Mouse (Mus musculus) limb, embryonic 12.5 days (tissue): ENCODE data around the gene Dync1li1. TPM values are rescaled to one million over a fixed set of nuclear protein-coding genes. Genes with fewer than 3 reads are reported as not detected.
"Not testable (repeated sequence)": the region's sequence is repeated elsewhere in the genome, so short reads cannot be mapped to it uniquely, and the experiment has no call there.

Source experiments
- ATAC-seq: fragments of 200-750 bp; cut with Nextera tagmentation; 2 replicates; pipeline ENCODE4 v1.8.0; 2017; ENCODE audit warnings: low read depth, moderate TSS enrichment; ENCODE audit not compliant: insufficient number of reproducible peaks, insufficient read depth, low FRiP score, low TSS enrichment
- H3K27ac ChIP-seq: fragments of 300-500 bp; sonication (generic); 2 replicates; pipeline ENCODE4 v1.5.1; 2016; ENCODE audit warnings: mild to moderate bottlenecking, moderate library complexity
- H3K27me3 ChIP-seq: fragments of 300-500 bp; sonication (generic); 2 replicates; pipeline ENCODE4 v1.6.1; 2016; ENCODE audit warnings: mild to moderate bottlenecking, moderate library complexity
- H3K36me3 ChIP-seq: fragments of 300-500 bp; sonication (generic); 2 replicates; pipeline ENCODE4 v1.6.1; 2016; ENCODE audit warnings: mild to moderate bottlenecking, moderate library complexity
- H3K4me1 ChIP-seq: fragments of 300-500 bp; sonication (generic); replicated peaks from 2 replicates; pipeline ENCODE4 v1.6.1; 2016
- H3K4me2 ChIP-seq: fragments of 300-500 bp; sonication (generic); 2 replicates; pipeline ENCODE4 v1.6.1; 2016; ENCODE audit warnings: mild to moderate bottlenecking, moderate library complexity
- H3K4me3 ChIP-seq: fragments of 300-500 bp; sonication (generic); replicated peaks from 2 replicates; pipeline ENCODE4 v1.5.1; 2016; ENCODE audit warnings: mild to moderate bottlenecking
- H3K9ac ChIP-seq: fragments of 300-500 bp; sonication (generic); replicated peaks from 2 replicates; pipeline ENCODE4 v1.6.1; 2016; ENCODE audit warnings: mild to moderate bottlenecking, moderate library complexity
- H3K9me3 ChIP-seq: fragments of 300-500 bp; sonication (generic); 2 replicates; pipeline ENCODE4 v1.6.1; 2016; ENCODE audit warnings: mild to moderate bottlenecking, moderate library complexity
- WGBS: fragments of 180-500 bp; shearing (Covaris S2); methylation state at CpG from one replicate; pipeline ENCODE4 v1.1.7; 2016; 5-methylcytosine and 5-hydroxymethylcytosine counted together
- polyA plus RNA-seq: library from polyadenylated mRNA; unstranded; fragments of >200 nt; fragmentation: Nextera tagmentation; extraction: Ambion mirVana; gene quantifications from 2 replicates; pipeline ENCODE4 v1.2.1, GENCODE M21; 2016

Gene Dync1li1
- polyA plus RNA-seq, 1 experiment from 2014 or later: 77.4 TPM

- Histone ChIP-seq H3K27ac (no peak overlapping the region), H3K4me3 (no peak overlapping the region), H3K4me2 (no peak overlapping the region), H3K36me3 (no peaks in the 10 kb centered on the region), H3K9me3 (no peaks in the 10 kb centered on the region), H3K9ac (no peak overlapping the region), H3K27me3 (0 out of 2 replicates have a peak, but pooled peaks cover 3% of the 10 kb centered on the region), H3K4me1 (no peaks in the 10 kb centered on the region)
- WGBS: 89% methylated on average over 5 of the region's 5 CpGs
- ATAC-seq: no peak
Measured at GRCm38 (mm10) chr9:114678576-114678975, 10.0 kb upstream of the Dync1li1 start.

- H3K36me3 ChIP-seq: no peaks in the 10 kb centered on the region
- H3K4me1 ChIP-seq: no peaks in the 10 kb centered on the region
- H3K9ac ChIP-seq: no peak overlapping the region
- H3K4me3 ChIP-seq: no peak overlapping the region
- H3K9me3 ChIP-seq: no peaks in the 10 kb centered on the region
- no peak overlapping the region for H3K27ac ChIP-seq
- H3K27me3 ChIP-seq: no peaks in the 10 kb centered on the region
- no peak overlapping the region for H3K4me2 ChIP-seq
- 84% methylated on average over 5 of the region's 5 CpGs for WGBS
- no peak for ATAC-seq
Measured at GRCm38 (mm10) chr9:114679944-114680343, 8.6 kb upstream of the Dync1li1 start.

GRCm38 (mm10) chr9:114680531-114680930 is 8.1 kb upstream of the Dync1li1 start:
- no peak overlapping the region for H3K27ac ChIP-seq
- H3K27me3 ChIP-seq: no peaks in the 10 kb centered on the region
- no peak overlapping the region for H3K9ac ChIP-seq
- WGBS: 78% methylated on average over 6 of the region's 6 CpGs
- no peaks in the 10 kb centered on the region for H3K9me3 ChIP-seq
- no peaks in the 10 kb centered on the region for H3K4me1 ChIP-seq
- H3K4me3 ChIP-seq: no peak overlapping the region
- H3K36me3 ChIP-seq: no peaks in the 10 kb centered on the region
- H3K4me2 ChIP-seq: no peak overlapping the region
- ATAC-seq: no peak

DNA sequence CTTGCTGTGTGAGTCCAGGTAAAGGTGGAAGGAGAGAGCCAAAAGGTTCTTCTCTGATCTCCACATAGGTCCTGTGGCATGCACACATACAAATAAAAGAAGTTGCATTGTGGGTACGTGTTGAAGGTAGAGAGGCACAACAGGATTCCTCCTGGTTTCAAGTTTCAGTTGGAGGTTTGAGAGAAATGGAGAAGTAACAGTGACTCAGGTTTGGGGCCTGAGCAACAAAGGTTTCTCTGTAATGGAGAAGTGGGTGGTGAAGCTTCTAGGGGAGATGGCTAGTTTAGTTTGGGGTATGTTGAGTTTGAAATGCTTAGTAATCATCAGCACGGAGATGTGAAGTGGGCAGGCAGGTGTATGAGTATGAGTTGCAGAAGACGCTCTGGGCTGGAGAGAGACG is 6.4 kb upstream of the Dync1li1 start:
- Histone ChIP-seq H3K9me3 (no peaks in the 10 kb centered on the region), H3K4me3 (no peak overlapping the region), H3K27ac (no peak overlapping the region), H3K9ac (no peak overlapping the region), H3K4me2 (no peak overlapping the region), H3K36me3 (no peaks in the 10 kb centered on the region), H3K27me3 (no peaks in the 10 kb centered on the region), H3K4me1 (no peaks in the 10 kb centered on the region)
- 75% methylated on average over 4 of the region's 4 CpGs for WGBS
- no peak for ATAC-seq

DNA sequence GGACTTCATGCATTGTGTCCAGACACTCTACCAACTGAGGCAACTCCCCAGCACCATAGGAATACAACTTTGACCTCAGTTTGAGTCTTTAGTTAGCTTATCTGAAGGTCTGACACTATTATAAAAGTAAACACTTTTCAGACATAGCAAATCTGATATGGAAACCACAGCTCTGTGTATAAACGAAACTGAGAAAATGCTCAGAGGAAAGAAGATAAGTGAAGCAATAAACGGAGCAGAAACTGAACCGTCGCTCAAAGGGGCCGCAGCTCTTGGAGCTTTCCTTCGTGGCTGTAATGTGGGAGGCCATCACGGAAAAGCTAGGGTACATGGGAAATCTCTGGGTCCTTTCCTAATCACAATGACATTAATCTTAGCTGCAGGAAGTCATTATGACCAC is 2.3 kb upstream of the Dync1li1 start:
- H3K9ac ChIP-seq: no peak overlapping the region
- H3K4me1 ChIP-seq: peaks cover 23% of the 10 kb centered on the region
- H3K36me3 ChIP-seq: peaks cover 3% of the 10 kb centered on the region; the same call in 1 of the 2 replicates
- no peak overlapping the region for H3K4me3 ChIP-seq
- H3K27ac ChIP-seq: no peak overlapping the region
- H3K4me2 ChIP-seq: no peak overlapping the region
- no peaks in the 10 kb centered on the region for H3K9me3 ChIP-seq
- ATAC-seq: no peak
- WGBS: 92% methylated on average over 7 of the region's 7 CpGs
- no peaks in the 10 kb centered on the region for H3K27me3 ChIP-seq

DNA sequence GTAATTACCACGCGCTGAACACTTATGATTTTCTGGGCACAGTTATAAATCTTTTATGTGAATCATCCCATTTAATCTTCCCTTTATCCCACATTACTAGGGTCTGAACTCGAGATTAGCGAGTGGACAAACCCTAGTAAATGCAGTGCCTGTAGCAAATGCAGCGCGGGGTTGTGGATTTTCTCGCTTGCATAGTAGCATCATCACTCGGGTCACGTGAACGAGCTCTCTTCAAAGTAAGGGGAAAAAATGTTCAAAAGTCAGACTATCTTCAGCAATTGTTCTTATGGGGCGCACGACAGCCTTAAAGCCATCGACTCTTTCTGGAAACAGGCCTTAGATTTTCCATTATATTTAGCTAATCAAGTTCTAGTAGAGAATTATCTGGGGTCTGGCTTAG is 951 bp upstream of the Dync1li1 start:
- 76% methylated on average over 13 of the region's 13 CpGs for WGBS
- Histone ChIP-seq H3K9me3 (no peaks in the 10 kb centered on the region), H3K27me3 (no peaks in the 10 kb centered on the region), H3K9ac (peak overlapping the region; percentile 91), H3K4me2 (peak overlapping the region; percentile 92), H3K27ac (no peak overlapping the region), H3K4me3 (peak overlapping the region; percentile 94), H3K36me3 (peaks cover 14% of the 10 kb centered on the region), H3K4me1 (peaks cover 23% of the 10 kb centered on the region)
- ATAC-seq: no peak

DNA sequence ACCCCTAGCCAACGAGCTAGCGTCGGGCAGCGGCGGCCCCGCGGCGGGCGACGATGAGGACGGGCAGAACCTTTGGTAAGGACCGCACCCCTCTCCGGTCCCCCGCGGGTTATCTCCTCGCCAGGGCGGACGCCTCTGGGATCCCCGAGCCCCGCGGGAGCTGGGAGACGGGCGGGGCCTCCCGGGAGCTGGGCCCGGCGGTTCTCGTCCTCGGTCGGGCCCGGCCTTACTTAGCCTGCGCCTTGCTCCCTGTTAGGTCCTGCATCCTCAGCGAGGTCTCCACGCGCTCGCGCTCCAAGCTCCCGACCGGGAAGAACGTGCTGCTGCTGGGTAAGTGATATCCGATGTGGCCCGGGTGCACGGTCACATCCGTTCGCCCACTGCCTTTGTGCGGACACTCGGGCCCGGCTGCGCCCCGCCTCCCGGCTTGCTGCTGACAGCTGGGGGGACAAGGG is 390 bp downstream of the Dync1li1 start:
- Histone ChIP-seq H3K4me1 (peaks cover 23% of the 10 kb centered on the region), H3K4me2 (peak overlapping the region; percentile 92), H3K4me3 (peak overlapping the region; percentile 94), H3K27ac (peak overlapping the region; percentile 83), H3K9me3 (no peaks in the 10 kb centered on the region), H3K27me3 (no peaks in the 10 kb centered on the region), H3K36me3 (peaks cover 26% of the 10 kb centered on the region), H3K9ac (peak overlapping the region; percentile 91)
- peak; percentile 64 for ATAC-seq
- under 1% methylated on average over 50 of the region's 50 CpGs for WGBS

DNA sequence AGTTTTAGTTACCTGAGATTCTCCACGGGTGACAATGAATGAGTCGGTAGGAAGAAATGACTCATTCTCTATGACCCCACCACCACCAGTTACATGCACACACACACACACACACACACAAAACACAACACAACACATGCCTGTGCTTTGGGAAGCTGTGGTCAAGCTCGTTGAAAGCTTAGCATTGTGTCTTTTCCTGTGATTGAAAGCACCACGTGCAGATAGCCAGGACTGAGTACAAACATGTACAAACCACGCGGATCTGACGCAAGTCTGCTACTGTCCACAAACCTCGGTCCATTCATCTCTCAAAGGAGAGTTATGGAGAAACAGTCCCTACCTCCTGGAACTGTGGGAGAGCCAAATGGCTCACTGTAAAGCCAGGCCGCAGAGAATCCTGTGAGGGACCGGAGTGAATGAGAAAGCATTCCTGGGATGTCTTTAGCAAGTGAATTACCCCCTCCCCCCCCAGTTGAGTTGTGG is 1.6 kb downstream of the Dync1li1 start:
- H3K4me2 ChIP-seq: peak overlapping the region; percentile 92
- no peaks in the 10 kb centered on the region for H3K9me3 ChIP-seq
- H3K4me1 ChIP-seq: peaks cover 23% of the 10 kb centered on the region
- H3K27ac ChIP-seq: no peak overlapping the region
- H3K36me3 ChIP-seq: peaks cover 38% of the 10 kb centered on the region
- no peaks in the 10 kb centered on the region for H3K27me3 ChIP-seq
- peak overlapping the region; percentile 94 for H3K4me3 ChIP-seq
- ATAC-seq: no peak
- WGBS: 11% methylated on average over 10 of the region's 10 CpGs
- H3K9ac ChIP-seq: peak overlapping the region; percentile 91

GRCm38 (mm10) chr9:114691112-114691511 is 2.5 kb downstream of the Dync1li1 start:
- no peaks in the 10 kb centered on the region for H3K27me3 ChIP-seq
- no peak overlapping the region for H3K4me3 ChIP-seq
- peaks cover 40% of the 10 kb centered on the region for H3K36me3 ChIP-seq
- no peak overlapping the region for H3K4me2 ChIP-seq
- no peak overlapping the region for H3K27ac ChIP-seq
- no peak overlapping the region for H3K9ac ChIP-seq
- peaks cover 23% of the 10 kb centered on the region for H3K4me1 ChIP-seq
- ATAC-seq: no peak
- no peaks in the 10 kb centered on the region for H3K9me3 ChIP-seq

GRCm38 (mm10) chr9:114695662-114696061 is 7.1 kb downstream of the Dync1li1 start:
- H3K4me2 ChIP-seq, ATAC-seq, H3K4me1 ChIP-seq, H3K4me3 ChIP-seq, H3K27me3 ChIP-seq, H3K9me3 ChIP-seq, H3K27ac ChIP-seq, H3K9ac ChIP-seq: not testable (repeated sequence)
- WGBS: 96% methylated on average over 8 of the region's 8 CpGs
- H3K36me3 ChIP-seq: peaks cover 60% of the 10 kb centered on the region

DNA sequence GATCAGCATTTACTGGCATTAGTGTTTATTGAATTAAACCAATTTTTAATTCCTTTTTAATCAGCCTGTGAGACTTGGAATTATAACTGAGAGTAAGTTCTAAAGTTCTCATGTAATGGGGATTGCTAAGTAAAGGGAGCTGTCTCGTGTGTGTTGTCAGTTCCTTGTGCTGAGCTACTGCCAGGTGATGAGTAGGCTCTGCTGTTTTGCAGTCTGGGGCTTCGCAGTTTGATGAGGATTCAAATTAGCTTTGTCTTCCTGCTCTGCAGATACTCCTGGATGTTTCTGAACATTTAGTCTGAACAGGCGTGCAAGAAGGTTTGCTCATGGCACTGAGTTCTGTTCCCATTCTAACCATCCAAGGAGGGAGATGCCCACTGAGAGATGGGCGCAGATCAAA is 8.5 kb downstream of the Dync1li1 start:
- no peak overlapping the region for H3K4me2 ChIP-seq
- 96% methylated on average over 4 of the region's 4 CpGs for WGBS
- ATAC-seq: no peak
- peaks cover 56% of the 10 kb centered on the region for H3K36me3 ChIP-seq
- H3K4me1 ChIP-seq: no peaks in the 10 kb centered on the region
- no peaks in the 10 kb centered on the region for H3K27me3 ChIP-seq
- H3K9ac ChIP-seq: no peak overlapping the region
- H3K27ac ChIP-seq: no peak overlapping the region
- H3K9me3 ChIP-seq: no peaks in the 10 kb centered on the region
- no peak overlapping the region for H3K4me3 ChIP-seq

GRCm38 (mm10) chr9:114697926-114698325 is 9.3 kb downstream of the Dync1li1 start:
- no peak overlapping the region for H3K4me3 ChIP-seq
- no peaks in the 10 kb centered on the region for H3K27me3 ChIP-seq
- no peak overlapping the region for H3K9ac ChIP-seq
- H3K36me3 ChIP-seq: peaks cover 49% of the 10 kb centered on the region
- H3K27ac ChIP-seq: no peak overlapping the region
- no peaks in the 10 kb centered on the region for H3K9me3 ChIP-seq
- WGBS: 94% methylated on average over 5 of the region's 5 CpGs
- H3K4me2 ChIP-seq: no peak overlapping the region
- no peaks in the 10 kb centered on the region for H3K4me1 ChIP-seq
- ATAC-seq: no peak
